Mouse (Mus musculus) forebrain, embryonic 13.5 days (tissue): Measurements from ENCODE around the gene Macf1. TPM values are rescaled to one million over a fixed set of nuclear protein-coding genes. Genes with fewer than 3 reads are reported as not detected.

Experiments used
- ATAC-seq: fragments of 200-750 bp; cut with Nextera tagmentation; 2 replicates; pipeline ENCODE4 v1.8.0; 2017
- H3K27ac ChIP-seq: fragments of 300-500 bp; sonication (generic); 2 replicates; pipeline ENCODE4 v1.5.1; 2015; ENCODE audit warnings: inconsistent platforms, mild to moderate bottlenecking, moderate library complexity
- H3K27me3 ChIP-seq: fragments of 300-500 bp; sonication (generic); 2 replicates; pipeline ENCODE4 v1.6.1; 2015; ENCODE audit warnings: mild to moderate bottlenecking, inconsistent platforms
- H3K36me3 ChIP-seq: fragments of 300-500 bp; sonication (generic); 2 replicates; pipeline ENCODE4 v1.6.1; 2015; ENCODE audit warnings: mild to moderate bottlenecking, inconsistent platforms; ENCODE audit not compliant: poor library complexity, severe bottlenecking
- H3K4me1 ChIP-seq: fragments of 300-500 bp; sonication (generic); 2 replicates; pipeline ENCODE4 v1.6.1; 2015; ENCODE audit warnings: inconsistent platforms
- H3K4me2 ChIP-seq: fragments of 300-500 bp; sonication (generic); 2 replicates; pipeline ENCODE4 v1.6.1; 2015; ENCODE audit warnings: inconsistent platforms, mild to moderate bottlenecking, moderate library complexity
- H3K4me3 ChIP-seq: fragments of 300-500 bp; sonication (generic); 2 replicates; pipeline ENCODE4 v1.5.1; 2015; ENCODE audit warnings: mild to moderate bottlenecking, inconsistent platforms
- H3K9ac ChIP-seq: fragments of 300-500 bp; sonication (generic); 2 replicates; pipeline ENCODE4 v1.6.1; 2015; ENCODE audit warnings: mild to moderate bottlenecking, inconsistent platforms
- H3K9me3 ChIP-seq: fragments of 300-500 bp; sonication (generic); replicated peaks from 2 replicates; pipeline ENCODE4 v1.6.1; 2016; ENCODE audit warnings: inconsistent platforms
- WGBS: fragments of 180-500 bp; shearing (Covaris S2); methylation state at CpG from one replicate; pipeline ENCODE4 v1.1.7; 2015; 5-methylcytosine and 5-hydroxymethylcytosine counted together
- polyA plus RNA-seq: library from polyadenylated mRNA; unstranded; fragments of >200 nt; fragmentation: Nextera tagmentation; extraction: Ambion mirVana; gene quantifications from 2 replicates; pipeline ENCODE4 v1.2.1, GENCODE M21; 2015

Macf1 gene
- 62.6 and 65.9 TPM in 2 replicates for polyA plus RNA-seq

GRCm38 (mm10) chr4:123684260-123684659 is at the start of gene Macf1:
Gene Macf1 (minus strand): TSS chr4:123684360.
- Histone ChIP-seq H3K4me2 (peak within 1 kb of the TSS; percentile 95), H3K4me1 (peaks cover 32% of the 10 kb centered on the region), H3K36me3 (peaks cover 44% of the 10 kb centered on the region), H3K4me3 (peak within 1 kb of the TSS; percentile 85), H3K27ac (no peak within 1 kb of the TSS), H3K9me3 (no peaks in the 10 kb centered on the region), H3K9ac (0 out of 2 replicates have a peak within 1 kb of the TSS, but pooled peaks have one; percentile 0), H3K27me3 (no peaks in the 10 kb centered on the region)
- whole genome bisulfite sequencing, result 88% methylated on average over 3 of the region's 3 CpGs
- ATAC-seq, result no peak

- Histone ChIP-seq H3K27ac (no peak overlapping the region), H3K9ac (no peak overlapping the region), H3K27me3 (no peaks in the 10 kb centered on the region), H3K4me3 (no peak overlapping the region), H3K4me1 (no peaks in the 10 kb centered on the region), H3K4me2 (no peak overlapping the region), H3K36me3 (peaks cover 53% of the 10 kb centered on the region), H3K9me3 (no peaks in the 10 kb centered on the region)
- WGBS, result 93% methylated on average over 9 of the region's 9 CpGs
- 0 out of 2 replicates have a peak, but pooled peaks have one; percentile 24 for ATAC-seq
Measured at GRCm38 (mm10) chr4:123733532-123733931, 49.4 kb upstream of the Macf1 start.

DNA sequence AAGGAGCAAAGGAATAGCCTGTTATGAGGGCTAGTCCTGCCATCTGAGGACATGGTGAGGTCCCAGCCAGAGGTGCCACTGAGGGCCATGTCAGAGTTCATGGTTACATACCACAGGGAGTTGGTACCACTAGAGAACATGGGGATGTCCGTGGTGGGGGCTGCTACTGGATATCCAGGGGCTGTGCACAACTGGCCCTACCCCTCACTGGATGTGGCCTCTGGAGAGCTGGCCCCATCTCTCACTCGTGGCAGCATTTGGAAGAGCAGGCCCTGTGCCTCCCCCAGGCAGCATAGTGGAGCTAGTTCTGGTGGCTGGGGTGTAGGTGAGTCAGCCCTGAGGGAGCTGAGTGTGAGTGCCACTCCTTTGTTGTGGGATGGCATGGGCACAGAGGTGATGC is 48.8 kb upstream of the Macf1 start:
- no peak overlapping the region for H3K9ac ChIP-seq
- 0 out of 2 replicates have a peak, but pooled peaks have one; percentile 16 for ATAC-seq
- H3K36me3 ChIP-seq, result peaks cover 47% of the 10 kb centered on the region
- H3K4me3 ChIP-seq, result no peak overlapping the region
- H3K4me2 ChIP-seq, result no peak overlapping the region
- H3K4me1 ChIP-seq, result no peaks in the 10 kb centered on the region
- no peaks in the 10 kb centered on the region for H3K9me3 ChIP-seq
- H3K27ac ChIP-seq, result no peak overlapping the region
- WGBS, result 90% methylated on average over 2 of the region's 2 CpGs
- no peaks in the 10 kb centered on the region for H3K27me3 ChIP-seq

- H3K4me1 ChIP-seq, result no peaks in the 10 kb centered on the region
- no peaks in the 10 kb centered on the region for H3K27me3 ChIP-seq
- no peaks in the 10 kb centered on the region for H3K9me3 ChIP-seq
- H3K36me3 ChIP-seq, result peaks cover 43% of the 10 kb centered on the region
- 92% methylated on average over 4 of the region's 4 CpGs for WGBS
- H3K27ac ChIP-seq, result no peak overlapping the region
- no peak for ATAC-seq
- no peak overlapping the region for H3K4me3 ChIP-seq
- no peak overlapping the region for H3K9ac ChIP-seq
- no peak overlapping the region for H3K4me2 ChIP-seq
Measured at GRCm38 (mm10) chr4:123732163-123732910, 48.2 kb upstream of the Macf1 start.

DNA sequence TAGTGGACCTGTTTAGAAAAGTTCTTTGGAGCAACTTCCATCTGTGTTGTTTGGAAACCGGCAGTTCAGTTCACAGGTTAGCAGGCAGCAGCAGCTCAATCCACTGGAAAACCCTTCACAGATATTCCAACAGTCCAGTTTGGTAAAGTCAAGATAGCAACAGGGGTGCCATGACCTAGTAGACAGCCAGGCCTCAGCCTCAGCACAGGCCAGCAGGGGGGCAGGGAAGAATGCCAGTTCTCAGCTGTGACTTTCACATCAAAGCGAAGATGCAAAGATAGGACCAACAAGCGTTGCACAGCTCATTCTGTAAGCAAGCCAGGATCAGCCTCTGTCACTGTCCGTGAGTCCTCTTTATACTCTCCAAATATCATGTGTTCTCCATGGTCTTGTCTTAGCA is 37.6 kb upstream of the Macf1 start:
- H3K4me1 ChIP-seq, result peaks cover 6% of the 10 kb centered on the region
- no peaks in the 10 kb centered on the region for H3K9me3 ChIP-seq
- no peak overlapping the region for H3K4me3 ChIP-seq
- no peak overlapping the region for H3K9ac ChIP-seq
- H3K27me3 ChIP-seq, result no peaks in the 10 kb centered on the region
- H3K27ac ChIP-seq, result no peak overlapping the region
- no peaks in the 10 kb centered on the region for H3K36me3 ChIP-seq
- WGBS, result 85% methylated on average over 4 of the region's 4 CpGs
- no peak overlapping the region for H3K4me2 ChIP-seq
- no peak for ATAC-seq

- ATAC-seq, result peak; percentile 51; the same call in 1 of the 2 replicates
Measured at GRCm38 (mm10) chr4:123718434-123718780, 34.2 kb upstream of the Macf1 start.

GRCm38 (mm10) chr4:123717574-123718433 is 33.6 kb upstream of the Macf1 start, which contains the start of gene Ndufs5:
Gene Ndufs5 (minus strand): TSS chr4:123718202.
- H3K27me3 ChIP-seq, result no peaks in the 10 kb centered on the region
- peaks cover 10% of the 10 kb centered on the region for H3K4me1 ChIP-seq
- peak within 1 kb of the TSS; percentile 52; the same call in 1 of the 2 replicates for H3K27ac ChIP-seq
- peak within 1 kb of the TSS; percentile 86 for H3K4me2 ChIP-seq
- no peaks in the 10 kb centered on the region for H3K9me3 ChIP-seq
- WGBS, result under 1% methylated on average over 40 of the region's 40 CpGs
- H3K4me3 ChIP-seq, result peak within 1 kb of the TSS; percentile 87
- ATAC-seq, result peak; percentile 98
- peak within 1 kb of the TSS; percentile 93 for H3K9ac ChIP-seq
- H3K36me3 ChIP-seq, result peaks cover 26% of the 10 kb centered on the region

More at GRCm38 (mm10) chr4:123718434-123718780, 34.2 kb upstream of the Macf1 start:
- peak overlapping the region; percentile 93 for H3K9ac ChIP-seq
- peak overlapping the region; percentile 87 for H3K4me3 ChIP-seq
- H3K9me3 ChIP-seq, result no peaks in the 10 kb centered on the region
- peak overlapping the region; percentile 52; the same call in 1 of the 2 replicates for H3K27ac ChIP-seq
- WGBS, result 30% methylated on average over 7 of the region's 7 CpGs
- peaks cover 23% of the 10 kb centered on the region for H3K36me3 ChIP-seq
- H3K27me3 ChIP-seq, result no peaks in the 10 kb centered on the region
- H3K4me1 ChIP-seq, result peaks cover 10% of the 10 kb centered on the region
- peak overlapping the region; percentile 86 for H3K4me2 ChIP-seq

DNA sequence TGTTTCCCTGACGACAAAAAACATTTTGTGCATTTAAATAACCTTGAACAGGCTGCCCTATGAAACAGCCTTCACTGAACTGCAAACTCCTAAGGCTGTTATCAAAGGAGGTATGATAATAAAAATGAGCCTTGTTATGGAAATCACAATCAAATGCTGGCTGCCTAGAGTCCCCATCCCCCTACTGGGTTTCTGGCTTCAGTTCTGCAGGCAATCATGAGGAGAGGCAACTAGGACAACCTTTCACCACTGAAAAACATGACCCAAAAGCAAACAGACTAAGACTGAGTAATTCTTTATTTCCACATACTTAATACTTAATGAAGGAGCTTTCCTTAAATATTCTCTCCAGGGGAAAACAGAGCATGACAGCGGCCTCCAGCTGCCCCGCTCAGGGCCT is 28.3 kb upstream of the Macf1 start:
- ATAC-seq, result no peak

GRCm38 (mm10) chr4:123707340-123707739 is 23.2 kb upstream of the Macf1 start:
- Histone ChIP-seq H3K36me3 (peaks cover 10% of the 10 kb centered on the region), H3K9me3 (no peaks in the 10 kb centered on the region), H3K4me3 (no peak overlapping the region), H3K27ac (no peak overlapping the region), H3K4me1 (no peaks in the 10 kb centered on the region), H3K4me2 (no peak overlapping the region), H3K27me3 (no peaks in the 10 kb centered on the region), H3K9ac (no peak overlapping the region)
- WGBS, result 92% methylated on average over 5 of the region's 5 CpGs
- no peak for ATAC-seq

More for the DNA sequence above, 28.3 kb upstream of the Macf1 start:
- H3K27ac ChIP-seq, result no peak overlapping the region
- 85% methylated on average over 3 of the region's 3 CpGs for WGBS
- H3K9me3 ChIP-seq, result no peaks in the 10 kb centered on the region
- peaks cover 8% of the 10 kb centered on the region for H3K4me1 ChIP-seq
- H3K27me3 ChIP-seq, result no peaks in the 10 kb centered on the region
- H3K4me2 ChIP-seq, result no peak overlapping the region
- no peak overlapping the region for H3K9ac ChIP-seq
- no peak overlapping the region for H3K4me3 ChIP-seq
- peaks cover 39% of the 10 kb centered on the region for H3K36me3 ChIP-seq

DNA sequence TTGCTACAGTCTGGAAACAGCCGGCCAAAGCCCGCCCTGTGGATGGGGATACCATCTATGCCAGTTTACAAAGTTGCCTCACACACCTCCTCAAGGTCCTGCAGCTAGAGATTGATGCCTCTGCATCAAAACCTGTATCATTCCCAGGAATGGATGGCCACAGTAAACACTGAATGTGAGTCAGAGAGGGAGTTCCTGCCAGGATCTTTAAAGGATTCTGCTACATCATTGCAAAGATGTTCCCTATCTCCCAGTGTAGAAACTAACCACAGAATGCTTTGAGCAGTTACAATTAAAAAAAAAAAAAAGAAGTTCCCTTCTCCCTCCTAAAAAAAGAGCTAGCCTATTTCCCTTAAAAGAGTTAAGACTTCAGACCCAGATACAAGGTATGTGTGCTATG is 21.2 kb upstream of the Macf1 start:
- Histone ChIP-seq H3K27me3 (no peaks in the 10 kb centered on the region), H3K4me2 (no peak overlapping the region), H3K27ac (no peak overlapping the region), H3K9ac (no peak overlapping the region), H3K36me3 (no peaks in the 10 kb centered on the region), H3K9me3 (no peaks in the 10 kb centered on the region), H3K4me3 (no peak overlapping the region), H3K4me1 (no peaks in the 10 kb centered on the region)
- no peak for ATAC-seq
- 90% methylated on average over 2 of the region's 2 CpGs for WGBS

DNA sequence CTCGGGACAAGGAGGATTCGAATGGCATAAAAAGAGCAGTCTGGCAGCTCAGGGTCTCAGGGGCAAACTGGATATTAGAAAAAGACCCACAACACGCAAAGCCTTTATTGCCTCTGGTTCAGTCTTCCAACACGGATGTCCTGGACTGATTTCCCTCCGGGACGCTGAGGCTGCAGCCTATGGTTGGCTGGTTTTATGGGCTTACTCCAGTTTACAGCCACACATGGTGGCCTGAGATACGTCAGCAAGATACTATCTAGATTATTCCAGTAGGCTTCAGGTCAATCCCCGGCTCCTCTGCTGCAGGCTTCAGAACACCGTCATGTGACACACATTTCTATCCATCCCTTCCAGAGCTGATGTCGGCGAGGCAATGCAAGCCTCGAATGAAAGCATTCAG is 9.2 kb upstream of the Macf1 start:
- Histone ChIP-seq H3K9ac (no peak overlapping the region), H3K9me3 (no peaks in the 10 kb centered on the region), H3K36me3 (no peaks in the 10 kb centered on the region), H3K27me3 (no peaks in the 10 kb centered on the region), H3K27ac (no peak overlapping the region), H3K4me3 (no peak overlapping the region), H3K4me1 (no peaks in the 10 kb centered on the region), H3K4me2 (no peak overlapping the region)
- ATAC-seq, result no peak
- 88% methylated on average over 12 of the region's 12 CpGs for WGBS

DNA sequence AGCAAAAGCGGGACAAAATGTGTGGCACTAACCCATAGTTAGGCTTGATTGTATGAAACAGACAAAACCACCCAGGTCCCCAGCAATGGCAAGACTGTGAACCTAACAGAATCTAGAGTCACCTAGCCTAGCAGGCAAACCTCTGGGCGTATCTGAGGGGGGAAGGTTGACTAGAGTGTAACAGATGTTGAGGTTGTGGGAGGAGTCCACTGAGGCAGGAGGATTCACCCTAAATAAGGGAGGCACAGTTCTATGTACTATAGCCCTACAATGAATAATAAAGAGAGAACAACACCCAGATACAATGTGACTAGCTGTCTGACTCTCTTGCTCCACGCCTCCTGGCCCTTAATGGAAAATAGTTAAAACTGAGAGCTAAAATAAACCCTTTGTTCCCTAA is 7.9 kb upstream of the Macf1 start:
- Histone ChIP-seq H3K4me2 (no peak overlapping the region), H3K9me3 (no peaks in the 10 kb centered on the region), H3K36me3 (no peaks in the 10 kb centered on the region), H3K27ac (no peak overlapping the region), H3K4me3 (no peak overlapping the region), H3K9ac (no peak overlapping the region), H3K4me1 (peaks cover 4% of the 10 kb centered on the region), H3K27me3 (no peaks in the 10 kb centered on the region)
- 84% methylated on average over 3 of the region's 3 CpGs for WGBS
- ATAC-seq, result no peak
